Mouse (Mus musculus): ENCODE results near the gene Ccdc136. TPM values are rescaled to one million over a fixed set of nuclear protein-coding genes. Genes with fewer than 3 reads are reported as not detected.

Ccdc136 gene
- polyA plus RNA-seq (2017; shearing (Covaris generic)): 1.9 TPM

GRCm38 (mm10) chr6:29395910-29396713 is at the start of gene Ccdc136:
TSS of gene Ccdc136 (plus strand) at chr6:29396309.

GRCm38 (mm10) chr6:29347665-29348370 is 48.3 kb upstream of the Ccdc136 start, which contains the start of gene Calu:
TSS of gene Calu (plus strand) at chr6:29348069.

GRCm38 (mm10) chr6:29388052-29388518 is 8.0 kb upstream of the Ccdc136 start, which contains the start of gene Opn1sw:
TSS of gene Opn1sw (minus strand) at chr6:29388468.

GRCm38 (mm10) chr6:29433038-29433803 is 37.1 kb downstream of the Ccdc136 start, which contains the start of gene Flnc:
TSS of gene Flnc (plus strand) at chr6:29433256.

GRCm38 (mm10) chr6:29467583-29468354 is 71.7 kb downstream of the Ccdc136 start, which contains the start of gene Atp6v1f:
TSS of gene Atp6v1f (plus strand) at chr6:29467718.

GRCm38 (mm10) chr6:29471137-29471536 is 75.0 kb downstream of the Ccdc136 start, which contains the start of gene Atp6v1fnb:
TSS of gene Atp6v1fnb (plus strand) at chr6:29471437.

Other genes with a start within 250 kb of the Ccdc136 start
- gene Rbm28, start 231.3 kb upstream of the Ccdc136 start, polyA plus RNA-seq (2017; shearing (Covaris generic)): 78.7 TPM
- gene Prrt4, start 216.7 kb upstream of the Ccdc136 start, polyA plus RNA-seq (2017; shearing (Covaris generic)): not detected
- gene Impdh1, start 179.9 kb upstream of the Ccdc136 start, polyA plus RNA-seq (2017; shearing (Covaris generic)): 76.0 TPM
- 34.3 TPM for gene Hilpda, start 123.8 kb upstream of the Ccdc136 start, polyA plus RNA-seq (2017; shearing (Covaris generic))
- gene Fam71f2, start 116.7 kb upstream of the Ccdc136 start, polyA plus RNA-seq (2017; shearing (Covaris generic)): 0.62 TPM
- not detected for gene Fam71f1, start 77.2 kb upstream of the Ccdc136 start, polyA plus RNA-seq (2017; shearing (Covaris generic))
- gene Calu, start 48.2 kb upstream of the Ccdc136 start, polyA plus RNA-seq (2017; shearing (Covaris generic)): 127 TPM
- not detected for gene Opn1sw, start 7.8 kb upstream of the Ccdc136 start, polyA plus RNA-seq (2017; shearing (Covaris generic))
- not detected for gene Flnc, start 36.9 kb downstream of the Ccdc136 start, polyA plus RNA-seq (2017; shearing (Covaris generic))
- gene Atp6v1f, start 71.4 kb downstream of the Ccdc136 start, polyA plus RNA-seq (2017; shearing (Covaris generic)): 358 TPM
- gene Atp6v1fnb, start 75.1 kb downstream of the Ccdc136 start, polyA plus RNA-seq (2017; shearing (Covaris generic)): 0.44 TPM
- gene Kcp, start 111.6 kb downstream of the Ccdc136 start, polyA plus RNA-seq (2017; shearing (Covaris generic)): not detected
- gene Irf5, start 130.3 kb downstream of the Ccdc136 start, polyA plus RNA-seq (2017; shearing (Covaris generic)): 48.5 TPM
- 126 TPM for gene Tnpo3, start 213.6 kb downstream of the Ccdc136 start, polyA plus RNA-seq (2017; shearing (Covaris generic))